Mouse (Mus musculus): ENCODE results near the gene Vwa8. TPM values are rescaled to one million over a fixed set of nuclear protein-coding genes. Genes with fewer than 3 reads are reported as not detected.

Vwa8 gene
- polyA plus RNA-seq, 1 experiment from 2014 or later: 8.5 TPM

- H3K36me3 ChIP-seq: 0 out of 2 replicates have a peak, but pooled peaks cover 4% of the 10 kb centered on the region
- no peak for ATAC-seq
- H3K4me2 ChIP-seq: no peak overlapping the region
- H3K27me3 ChIP-seq (replicated peaks): no peaks in the 10 kb centered on the region
- H3K9me3 ChIP-seq (replicated peaks): no peaks in the 10 kb centered on the region
- no peak overlapping the region for H3K27ac ChIP-seq
- no peak overlapping the region for H3K9ac ChIP-seq
- no peaks in the 10 kb centered on the region for H3K4me1 ChIP-seq
- H3K4me3 ChIP-seq: no peak overlapping the region
- 68% methylated on average over 2 of the region's 2 CpGs for WGBS (ENCODE audit: insufficient replicate concordance)
Measured at GRCm38 (mm10) chr14:78932094-78932493, 83.2 kb downstream of the Vwa8 start.

DNA sequence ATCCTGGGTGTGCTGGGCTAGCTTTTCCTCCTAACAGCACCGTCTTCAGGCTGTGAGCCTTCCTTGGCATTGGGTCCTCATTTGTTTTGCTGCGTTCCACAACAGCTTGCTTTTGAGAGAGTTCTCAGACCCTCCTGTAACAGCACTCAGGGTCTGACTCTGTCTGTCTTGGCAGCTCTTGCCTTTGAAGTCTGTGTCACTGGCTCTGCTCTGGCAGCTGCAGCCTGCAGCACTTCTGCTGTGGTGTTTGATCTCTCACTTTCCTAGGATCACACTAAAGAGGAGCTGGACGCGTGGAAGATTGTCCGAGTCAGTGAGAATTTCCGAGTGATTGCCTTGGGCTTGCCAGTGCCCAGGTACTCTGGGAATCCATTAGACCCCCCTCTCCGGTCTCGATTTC is 84.5 kb downstream of the Vwa8 start:
- no peak overlapping the region for H3K4me2 ChIP-seq
- ATAC-seq: no peak

GRCm38 (mm10) chr14:78934596-78934995 is 85.7 kb downstream of the Vwa8 start:
- 82% methylated on average over 6 of the region's 6 CpGs for WGBS (ENCODE audit: insufficient replicate concordance)
- ATAC-seq: no peak

More for the DNA sequence above, 84.5 kb downstream of the Vwa8 start:
- WGBS (ENCODE audit: insufficient replicate concordance): 83% methylated on average over 8 of the region's 8 CpGs
- Histone ChIP-seq H3K9ac (no peak overlapping the region), H3K9me3 (replicated peaks) (no peaks in the 10 kb centered on the region), H3K27me3 (replicated peaks) (no peaks in the 10 kb centered on the region), H3K4me1 (no peaks in the 10 kb centered on the region), H3K27ac (no peak overlapping the region), H3K36me3 (peaks cover 10% of the 10 kb centered on the region; the same call in 1 of the 2 replicates), H3K4me3 (no peak overlapping the region)

DNA sequence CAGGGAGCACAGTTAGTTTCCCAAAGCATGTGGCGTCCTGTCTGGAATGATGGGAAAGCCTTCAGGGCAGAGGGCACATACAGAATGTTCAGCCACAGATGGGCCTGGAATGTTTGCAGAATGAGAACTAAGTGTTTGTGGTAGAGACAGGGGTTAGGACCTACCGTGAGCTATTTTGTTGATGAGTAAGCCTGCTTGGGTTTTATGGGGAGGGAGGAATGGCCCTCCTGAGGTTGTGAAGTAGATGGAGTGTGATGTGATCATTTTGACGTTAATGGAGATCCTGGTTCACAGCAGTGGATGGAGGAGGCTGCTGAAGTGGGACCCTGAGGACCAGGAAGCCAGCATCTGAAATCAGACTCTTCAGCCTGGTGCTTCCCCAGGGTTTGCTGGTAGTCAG is 86.9 kb downstream of the Vwa8 start:
- Histone ChIP-seq H3K4me3 (no peak overlapping the region), H3K27me3 (replicated peaks) (no peaks in the 10 kb centered on the region), H3K4me2 (no peak overlapping the region), H3K4me1 (no peaks in the 10 kb centered on the region), H3K9ac (no peak overlapping the region), H3K9me3 (replicated peaks) (no peaks in the 10 kb centered on the region), H3K27ac (no peak overlapping the region), H3K36me3 (peaks cover 16% of the 10 kb centered on the region; the same call in 1 of the 2 replicates)
- 62% methylated on average over 3 of the region's 3 CpGs for WGBS (ENCODE audit: insufficient replicate concordance)
- ATAC-seq: no peak

More at GRCm38 (mm10) chr14:78934596-78934995, 85.7 kb downstream of the Vwa8 start:
- H3K9ac ChIP-seq: no peak overlapping the region
- no peak overlapping the region for H3K4me3 ChIP-seq
- H3K4me2 ChIP-seq: no peak overlapping the region
- no peaks in the 10 kb centered on the region for H3K4me1 ChIP-seq
- H3K36me3 ChIP-seq: peaks cover 10% of the 10 kb centered on the region; the same call in 1 of the 2 replicates
- H3K27me3 ChIP-seq (replicated peaks): no peaks in the 10 kb centered on the region
- H3K9me3 ChIP-seq (replicated peaks): no peaks in the 10 kb centered on the region
- no peak overlapping the region for H3K27ac ChIP-seq

GRCm38 (mm10) chr14:78941741-78942475 is 93.1 kb downstream of the Vwa8 start:
- H3K4me1 ChIP-seq: no peaks in the 10 kb centered on the region
- no peaks in the 10 kb centered on the region for H3K27me3 ChIP-seq (replicated peaks)
- no peaks in the 10 kb centered on the region for H3K9me3 ChIP-seq (replicated peaks)
- H3K27ac ChIP-seq: no peak overlapping the region
- H3K9ac ChIP-seq: no peak overlapping the region
- no peak for ATAC-seq
- peaks cover 13% of the 10 kb centered on the region; the same call in 1 of the 2 replicates for H3K36me3 ChIP-seq
- 81% methylated on average over 11 of the region's 11 CpGs for WGBS (ENCODE audit: insufficient replicate concordance)
- H3K4me3 ChIP-seq: no peak overlapping the region
- no peak overlapping the region for H3K4me2 ChIP-seq

GRCm38 (mm10) chr14:78955745-78956144 is 106.9 kb downstream of the Vwa8 start:
- H3K9ac ChIP-seq: no peak overlapping the region
- H3K4me2 ChIP-seq: no peak overlapping the region
- no peaks in the 10 kb centered on the region for H3K27me3 ChIP-seq (replicated peaks)
- no peaks in the 10 kb centered on the region for H3K4me1 ChIP-seq
- H3K27ac ChIP-seq: no peak overlapping the region
- H3K9me3 ChIP-seq (replicated peaks): no peaks in the 10 kb centered on the region
- peaks cover 7% of the 10 kb centered on the region for H3K36me3 ChIP-seq
- 56% methylated on average over 2 of the region's 2 CpGs for WGBS (ENCODE audit: insufficient replicate concordance)
- no peak for ATAC-seq
- H3K4me3 ChIP-seq: no peak overlapping the region

DNA sequence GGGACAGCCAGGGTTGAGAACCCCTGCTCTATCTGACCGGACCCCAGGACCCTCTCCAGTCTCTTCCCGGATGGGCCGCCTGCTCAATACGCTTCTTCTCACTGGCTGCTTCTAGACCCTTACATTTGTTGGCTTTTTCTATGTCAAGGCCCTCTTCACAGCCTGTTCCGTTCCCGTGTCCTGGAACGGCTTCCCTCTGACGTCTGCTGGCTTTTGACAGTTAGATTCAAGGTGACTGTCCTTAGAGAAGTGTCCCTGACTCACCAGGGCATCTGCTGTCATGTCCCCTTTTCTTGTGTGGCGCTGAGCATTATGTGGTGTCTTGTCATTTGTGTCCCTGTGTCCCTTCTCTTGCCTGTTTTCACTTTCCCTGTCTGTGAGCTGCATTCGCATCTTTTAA is 121.8 kb downstream of the Vwa8 start:
- WGBS (ENCODE audit: insufficient replicate concordance): 87% methylated on average over 10 of the region's 10 CpGs
- H3K27me3 ChIP-seq (replicated peaks): no peaks in the 10 kb centered on the region
- no peak overlapping the region for H3K9ac ChIP-seq
- no peaks in the 10 kb centered on the region for H3K9me3 ChIP-seq (replicated peaks)
- H3K4me2 ChIP-seq: no peak overlapping the region
- no peak overlapping the region for H3K4me3 ChIP-seq
- ATAC-seq: no peak
- H3K27ac ChIP-seq: no peak overlapping the region
- H3K36me3 ChIP-seq: no peaks in the 10 kb centered on the region
- H3K4me1 ChIP-seq: no peaks in the 10 kb centered on the region

- ATAC-seq: no peak
- Histone ChIP-seq H3K9ac (no peak overlapping the region), H3K27ac (no peak overlapping the region), H3K27me3 (replicated peaks) (no peaks in the 10 kb centered on the region), H3K4me1 (no peaks in the 10 kb centered on the region), H3K4me3 (no peak overlapping the region), H3K4me2 (no peak overlapping the region), H3K36me3 (no peaks in the 10 kb centered on the region), H3K9me3 (replicated peaks) (no peaks in the 10 kb centered on the region)
- 54% methylated on average over 1 of the region's 1 CpGs for WGBS (ENCODE audit: insufficient replicate concordance)
Measured at GRCm38 (mm10) chr14:78972424-78972823, 123.6 kb downstream of the Vwa8 start.

DNA sequence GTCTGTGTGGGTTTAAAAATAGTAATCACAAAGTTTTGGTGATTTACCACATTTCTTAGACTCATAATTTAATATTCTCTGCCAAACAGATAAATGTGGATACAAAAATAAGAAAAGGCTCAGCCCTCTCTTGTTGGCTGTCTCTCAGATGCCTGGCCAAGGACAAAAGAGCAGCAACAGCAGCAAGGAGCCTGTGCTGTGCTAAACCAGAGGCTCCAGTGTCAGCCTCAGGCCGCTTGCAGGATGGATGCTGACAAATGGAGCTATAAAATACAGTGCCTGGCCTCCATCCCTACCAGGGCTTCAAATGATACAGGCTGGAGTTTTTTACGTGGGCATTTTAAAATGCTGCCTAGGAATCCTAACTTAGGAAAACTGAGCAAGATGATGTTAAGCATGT is 134.3 kb downstream of the Vwa8 start:
- Histone ChIP-seq H3K4me1 (no peaks in the 10 kb centered on the region), H3K4me3 (no peak overlapping the region), H3K9ac (no peak overlapping the region), H3K27ac (no peak overlapping the region), H3K4me2 (no peak overlapping the region), H3K9me3 (replicated peaks) (no peaks in the 10 kb centered on the region), H3K27me3 (replicated peaks) (no peaks in the 10 kb centered on the region), H3K36me3 (no peaks in the 10 kb centered on the region)
- 65% methylated on average over 2 of the region's 2 CpGs for WGBS (ENCODE audit: insufficient replicate concordance)
- ATAC-seq: no peak

GRCm38 (mm10) chr14:78984296-78984695 is 135.4 kb downstream of the Vwa8 start:
- 66% methylated on average over 2 of the region's 2 CpGs for WGBS (ENCODE audit: insufficient replicate concordance)
- Histone ChIP-seq H3K9me3 (replicated peaks) (no peaks in the 10 kb centered on the region), H3K4me1 (no peaks in the 10 kb centered on the region), H3K36me3 (no peaks in the 10 kb centered on the region), H3K4me2 (no peak overlapping the region), H3K9ac (no peak overlapping the region), H3K27ac (no peak overlapping the region), H3K4me3 (no peak overlapping the region), H3K27me3 (replicated peaks) (no peaks in the 10 kb centered on the region)
- ATAC-seq: no peak

DNA sequence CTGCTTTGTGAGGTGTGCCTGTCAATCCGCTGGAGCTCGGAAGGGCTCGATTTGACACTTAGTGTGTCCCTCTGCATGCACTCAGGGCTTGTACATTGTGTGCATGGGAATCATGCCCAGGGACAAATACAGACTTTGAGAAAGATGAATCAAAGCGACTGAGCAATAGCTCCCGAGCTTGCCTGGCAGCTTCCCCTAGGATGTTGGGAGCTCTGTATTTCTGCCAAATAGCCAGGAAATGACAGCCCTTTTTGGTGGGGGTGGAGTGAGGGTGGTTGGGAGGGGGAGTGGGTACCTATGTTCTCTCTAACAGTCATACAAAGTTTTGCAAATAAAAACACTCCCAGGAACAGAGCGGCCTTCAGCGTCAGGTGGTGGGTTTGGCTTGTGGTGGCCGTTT is 138.7 kb downstream of the Vwa8 start:
- 82% methylated on average over 8 of the region's 8 CpGs for WGBS (ENCODE audit: insufficient replicate concordance)
- Histone ChIP-seq H3K4me2 (no peak overlapping the region), H3K36me3 (no peaks in the 10 kb centered on the region), H3K4me3 (no peak overlapping the region), H3K27ac (no peak overlapping the region), H3K27me3 (replicated peaks) (no peaks in the 10 kb centered on the region), H3K4me1 (no peaks in the 10 kb centered on the region), H3K9ac (no peak overlapping the region), H3K9me3 (replicated peaks) (no peaks in the 10 kb centered on the region)
- no peak for ATAC-seq

DNA sequence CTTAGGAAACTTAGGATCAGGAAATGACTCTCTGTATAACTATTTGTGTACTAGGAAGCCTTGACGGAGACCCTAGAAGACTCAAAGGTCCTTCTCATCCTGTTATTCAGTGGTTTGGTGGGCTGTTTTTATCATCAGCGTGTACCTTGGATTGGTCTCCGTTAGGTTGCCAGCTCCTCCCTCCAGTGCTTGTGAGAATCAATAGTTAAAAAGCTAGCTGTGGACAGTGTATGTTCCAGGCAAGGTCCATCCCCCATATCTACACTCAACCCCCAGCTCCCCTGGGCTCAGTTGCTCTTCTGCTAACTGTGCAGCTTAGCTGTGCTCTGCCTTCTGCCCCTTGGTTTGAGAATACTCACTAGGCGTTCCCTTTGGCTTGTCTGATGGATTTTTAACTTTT is 143.6 kb downstream of the Vwa8 start:
- Histone ChIP-seq H3K9me3 (replicated peaks) (no peaks in the 10 kb centered on the region), H3K4me1 (no peaks in the 10 kb centered on the region), H3K36me3 (peaks cover 13% of the 10 kb centered on the region), H3K9ac (no peak overlapping the region), H3K27ac (no peak overlapping the region), H3K4me2 (no peak overlapping the region), H3K27me3 (replicated peaks) (no peaks in the 10 kb centered on the region), H3K4me3 (no peak overlapping the region)
- no peak for ATAC-seq
- WGBS (ENCODE audit: insufficient replicate concordance): 60% methylated on average over 4 of the region's 4 CpGs

- Histone ChIP-seq H3K4me3 (no peak overlapping the region), H3K9me3 (replicated peaks) (no peaks in the 10 kb centered on the region), H3K36me3 (peaks cover 13% of the 10 kb centered on the region), H3K9ac (no peak overlapping the region), H3K27me3 (replicated peaks) (no peaks in the 10 kb centered on the region), H3K27ac (no peak overlapping the region), H3K4me2 (no peak overlapping the region), H3K4me1 (no peaks in the 10 kb centered on the region)
- WGBS (ENCODE audit: insufficient replicate concordance): 75% methylated on average over 4 of the region's 4 CpGs
- ATAC-seq: no peak
Measured at GRCm38 (mm10) chr14:78993515-78993914, 144.7 kb downstream of the Vwa8 start.

All from liver, embryonic 12.5 days (tissue).